In the genomic region with DNA sequence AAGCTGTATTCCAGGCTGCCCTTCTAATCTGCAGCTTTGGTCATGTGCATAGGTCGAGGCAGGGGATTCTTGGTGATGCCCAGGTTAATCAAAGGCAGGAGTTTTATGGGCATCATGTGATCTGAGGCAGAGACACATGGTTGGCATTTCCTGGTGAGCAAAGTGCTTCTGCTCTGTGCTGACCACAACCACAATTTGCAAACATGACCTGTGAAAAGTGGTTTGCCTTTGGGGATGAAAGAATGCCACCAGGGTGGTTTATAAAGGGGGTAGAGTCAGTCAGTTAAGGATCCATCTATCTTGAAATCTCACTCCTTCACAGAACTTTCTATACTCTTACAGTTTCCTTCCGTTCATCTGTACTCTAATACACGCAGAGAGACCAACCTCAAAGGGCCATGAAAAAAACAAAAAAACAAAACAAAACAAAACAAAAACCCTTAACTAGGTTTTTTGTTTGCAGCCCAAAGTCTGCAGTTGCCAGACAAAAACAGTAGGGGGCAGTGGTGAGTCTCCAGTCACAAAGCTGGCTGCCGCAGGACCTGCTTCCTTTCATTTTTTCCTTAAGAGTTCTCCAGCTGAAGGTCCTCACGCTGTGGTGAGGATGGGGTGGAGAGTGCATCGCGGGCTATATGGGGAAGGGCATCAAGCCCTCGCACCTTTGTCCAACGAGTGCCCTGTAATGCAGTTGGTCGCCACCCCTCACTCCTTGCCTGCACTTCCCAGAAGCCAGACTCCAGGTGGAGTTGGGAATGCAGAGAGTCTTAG, we compare ENCODE assay signal across 8 mouse cellular contexts. TPM values are rescaled to one million over a fixed set of nuclear protein-coding genes. Genes with fewer than 3 reads are reported as not detected.
DNase-seq lines count a peak whose midpoint lies in the region; ATAC-seq and TF ChIP-seq lines count a peak whose summit lies in the region.

No protein-coding gene starts in this region.

- TF ChIP-seq EP300 in MEL (IDR thresholded peaks at IDR 0.05; ENCODE audit: low read depth in 1 of 2, low read length in 2 of 2): no peak

- TF ChIP-seq POLR2A in MEL (IDR thresholded peaks at IDR 0.05; ENCODE audit: control insufficient read depth in 1 of 2, insufficient read depth in 1 of 2, low read depth in 1 of 2, low read length in 2 of 2, poor library complexity in 1 of 2): no peak
- no peak for TF ChIP-seq POLR2A in cortical plate, adult 2 months (IDR thresholded peaks at IDR 0.05; ENCODE audit: extremely low read depth, insufficient read depth, low read length)

- ATAC-seq in intestine, embryonic 14.5 days (replicated peaks; ENCODE audit: low FRiP score, low TSS enrichment, low read depth): no peak
- no peak for ATAC-seq in intestine, embryonic 16.5 days

- H3K27me3 ChIP-seq in intestine, embryonic 14.5 days (replicated peaks; ENCODE audit: control insufficient read depth, insufficient read depth, low read length): no peaks in the 10 kb centered on the region
- H3K27me3 ChIP-seq in intestine, embryonic 16.5 days (replicated peaks; ENCODE audit: control insufficient read depth, insufficient read depth, low read length): no peaks in the 10 kb centered on the region
- H3K27me3 ChIP-seq in MEL (ENCODE audit: control insufficient read depth in 1 of 2, insufficient read depth in 2 of 2, low read length in 2 of 2): no peaks in the 10 kb centered on the region
- no peaks in the 10 kb centered on the region for H3K27me3 ChIP-seq in limb, embryonic 10.5 days (ENCODE audit: low read depth, poor library complexity, severe bottlenecking)

- H3K27ac ChIP-seq in intestine, embryonic 14.5 days (ENCODE audit: low read depth): no peak overlapping the region
- H3K27ac ChIP-seq in intestine, embryonic 16.5 days (ENCODE audit: low read length): no peak overlapping the region
- no peak overlapping the region for H3K27ac ChIP-seq in MEL (ENCODE audit: control insufficient read depth, low read depth, low read length)
- H3K27ac ChIP-seq in cortical plate, adult 2 months (ENCODE audit: insufficient read depth, low read length): no peak overlapping the region
- H3K27ac ChIP-seq in limb, embryonic 10.5 days: no peak overlapping the region

- TF ChIP-seq RAD21 in MEL (IDR thresholded peaks at IDR 0.05; ENCODE audit: low read depth, low read length): peak; percentile 23

- H3K36me3 ChIP-seq in intestine, embryonic 14.5 days (ENCODE audit: control insufficient read depth, insufficient read depth, low read length): no peaks in the 10 kb centered on the region
- H3K36me3 ChIP-seq in intestine, embryonic 16.5 days (ENCODE audit: control insufficient read depth, insufficient read depth, low read length): no peaks in the 10 kb centered on the region
- H3K36me3 ChIP-seq in MEL (ENCODE audit: control insufficient read depth in 1 of 2, insufficient read depth in 2 of 2, low read length in 2 of 2): no peaks in the 10 kb centered on the region
- no peaks in the 10 kb centered on the region for H3K36me3 ChIP-seq in limb, embryonic 10.5 days

- H3K4me1 ChIP-seq in intestine, embryonic 14.5 days (replicated peaks; ENCODE audit: control insufficient read depth, insufficient read depth, low read length): no peaks in the 10 kb centered on the region
- H3K4me1 ChIP-seq in intestine, embryonic 16.5 days (ENCODE audit: control insufficient read depth, insufficient read depth, low read length): no peaks in the 10 kb centered on the region
- H3K4me1 ChIP-seq in MEL (ENCODE audit: control insufficient read depth in 1 of 2, insufficient read depth in 2 of 2, low read length in 2 of 2): no peaks in the 10 kb centered on the region
- H3K4me1 ChIP-seq in cortical plate, adult 2 months (ENCODE audit: control insufficient read depth, insufficient read depth, low read length): no peaks in the 10 kb centered on the region
- H3K4me1 ChIP-seq in limb, embryonic 10.5 days: peaks cover 31% of the 10 kb centered on the region

- no peak overlapping the region for H3K4me2 ChIP-seq in intestine, embryonic 14.5 days (ENCODE audit: low read length)
- no peak overlapping the region for H3K4me2 ChIP-seq in intestine, embryonic 16.5 days (ENCODE audit: low read depth, low read length)

- no peak overlapping the region for H3K4me3 ChIP-seq in intestine, embryonic 14.5 days (ENCODE audit: low read depth, low read length)
- no peak overlapping the region for H3K4me3 ChIP-seq in intestine, embryonic 16.5 days (ENCODE audit: low read length)
- no peak overlapping the region for H3K4me3 ChIP-seq in MEL (ENCODE audit: control insufficient read depth in 1 of 2, insufficient read depth in 1 of 2, low read depth in 2 of 2, low read length in 2 of 2)
- H3K4me3 ChIP-seq in cortical plate, adult 2 months (ENCODE audit: insufficient read depth, low read length): no peak overlapping the region
- H3K4me3 ChIP-seq in limb, embryonic 10.5 days: no peak overlapping the region

- H3K79me2 ChIP-seq in MEL (ENCODE audit: control insufficient read depth, insufficient read depth, low read length, poor library complexity): no peaks in the 10 kb centered on the region

- TF ChIP-seq CTCF in MEL (IDR thresholded peaks at IDR 0.05 in 2 of 3, conservative IDR thresholded peaks at IDR 0.05 in 1 of 3; ENCODE audit: control insufficient read depth in 1 of 3, insufficient read depth in 1 of 3, low read depth in 2 of 3, low read length in 3 of 3, poor library complexity in 1 of 3, severe bottlenecking in 1 of 3): peak; percentile 48 to 79 (median 63)
- peak; percentile 71 for TF ChIP-seq CTCF in cortical plate, adult 2 months (IDR thresholded peaks at IDR 0.05; ENCODE audit: extremely low read depth, insufficient read depth, low read length)

- 34% methylated on average over 10 of the region's 10 CpGs for WGBS in intestine, embryonic 14.5 days
- WGBS in intestine, embryonic 16.5 days: 40% methylated on average over 10 of the region's 10 CpGs
- 37% methylated on average over 10 of the region's 10 CpGs for WGBS in limb, embryonic 10.5 days

- DNase-seq in intestine, embryonic 14.5 days (ENCODE audit: low spot score): peak; percentile 70
- peak; percentile 42 for DNase-seq in MEL (ENCODE audit: low read depth, low spot score)
- DNase-seq in heart, postnatal 36 days: peak; percentile 5 to 31
- peak; percentile 54 for DNase-seq in limb, embryonic 10.5 days (ENCODE audit: low spot score)
- DNase-seq in natural killer cell, adult 2 months (ENCODE audit: low spot score in 2 of 2): peak; percentile 58 to 80
- DNase-seq in spleen, adult 18-20 months: no peak

- intact Hi-C loops in heart, postnatal 36 days (cut with DNase I): loop anchor here (2.0 kb wide), 2 partner anchors 303 to 329 kb away; no protein-coding TSS in a partner anchor

- H3K9me3 ChIP-seq in intestine, embryonic 14.5 days (ENCODE audit: control insufficient read depth, low read length): no peaks in the 10 kb centered on the region
- no peaks in the 10 kb centered on the region for H3K9me3 ChIP-seq in intestine, embryonic 16.5 days (ENCODE audit: control insufficient read depth, low read length)
- H3K9me3 ChIP-seq in MEL (replicated peaks; ENCODE audit: insufficient read depth, low read length): no peaks in the 10 kb centered on the region
- H3K9me3 ChIP-seq in limb, embryonic 10.5 days (replicated peaks): no peaks in the 10 kb centered on the region

- H3K9ac ChIP-seq in intestine, embryonic 14.5 days (ENCODE audit: low read length): no peak overlapping the region
- H3K9ac ChIP-seq in intestine, embryonic 16.5 days (ENCODE audit: low read depth, low read length): no peak overlapping the region
- no peak overlapping the region for H3K9ac ChIP-seq in MEL (ENCODE audit: control insufficient read depth, low read depth, low read length, poor library complexity, severe bottlenecking)

TF ChIP-seq in MEL, 35 proteins besides CTCF, POLR2A, EP300 and RAD21:
- TF ChIP-seq MXI1 (IDR thresholded peaks at IDR 0.05; ENCODE audit: low read depth, low read length) (no peak), SMC3 (IDR thresholded peaks at IDR 0.05; ENCODE audit: low read depth, low read length) (peak; percentile 29; the same call in 1 of the 2 replicates)
TF ChIP-seq in MEL: peak in this region for 1.

RNA-seq across cellular contexts. Expression of gene Cracr2a, which starts 56.3 kb away (rescaled TPM):
- 1.7 and 2.1 TPM in 2 replicates for polyA plus RNA-seq in intestine, embryonic 14.5 days (2014; fragmentation: Nextera tagmentation; extraction: Ambion mirVana)
- 2.6 and 3.6 TPM in 2 replicates for polyA plus RNA-seq in intestine, embryonic 16.5 days (2015; fragmentation: Nextera tagmentation; extraction: Ambion mirVana)
- 1.9 and 2.2 TPM in 2 replicates for total RNA-seq in MEL (2012; rRNA removed)
- 1 to 10 TPM in 1 of 2 experiments, not detected in 1; 3.1 TPM for polyA plus RNA-seq in MEL (2012; ENCODE audit: insufficient read depth in 1 of 2, insufficient read length in 2 of 2, low read depth in 1 of 2, low replicate concordance in 2 of 2, missing spikeins in 1 of 2)
- 1.2 and 1.4 TPM in 2 replicates for polyA plus RNA-seq in cortical plate, adult 2 months (2012; rRNA removed)
- total RNA-seq in heart, postnatal 36 days (2021): 1 to 10 TPM in 1 of 2 experiments, under 1 TPM in 1; 0.86 to 1.6 TPM
- 1.8 and 2.1 TPM in 2 replicates for polyA plus RNA-seq in limb, embryonic 10.5 days (2016; fragmentation: Nextera tagmentation; extraction: Ambion mirVana)

Comparison
In these comparisons a context has a peak if more than half of its experiments do, and no peak if none do; other contexts are left out.
1. DNase-seq: peak in intestine, embryonic 14.5 days (single experiment), MEL (single experiment), heart, postnatal 36 days (2 of 2), limb, embryonic 10.5 days (single experiment) and natural killer cell, adult 2 months (2 of 2); none in spleen, adult 18-20 months (0 of 2).